Mouse (Mus musculus) granulocyte monocyte progenitor cell, adult 5-6 weeks (primary cell): ENCODE measurements around the gene Cxcl2. TPM values are rescaled to one million over a fixed set of nuclear protein-coding genes. Genes with fewer than 3 reads are reported as not detected.

ENCODE experiments used
- ATAC-seq: replicated peaks from 2 replicates; pipeline ENCODE4 v1.8.0; 2016; ENCODE audit warnings: mild to moderate bottlenecking, moderate TSS enrichment, inconsistent platforms; ENCODE audit not compliant: poor library complexity, severe bottlenecking
- total RNA-seq, 2 experiments: library from RNA; stranded (forward) in 1 of 2; stranded (reverse) in 1 of 2; fragments of 200-712, 200-1000 nt in 1 of 2; fragments of >200 nt in 1 of 2; fragmentation: Nextera tagmentation in 1 of 2; gene quantifications; 2 replicates each; pipeline ENCODE4 v1.2.3; 2014 to 2017

Gene Cxcl2
- total RNA-seq, 2 experiments from 2014 or later, result 26.6 TPM; not detected in 1

- peak; percentile 46 for ATAC-seq
These were observed 12.9 kb upstream of the Cxcl2 start, which contains the start of gene Cxcl1 for GRCm38 (mm10) chr5:90890519-90891463. Cxcl1 (plus strand) TSS chr5:90891241.

DNA sequence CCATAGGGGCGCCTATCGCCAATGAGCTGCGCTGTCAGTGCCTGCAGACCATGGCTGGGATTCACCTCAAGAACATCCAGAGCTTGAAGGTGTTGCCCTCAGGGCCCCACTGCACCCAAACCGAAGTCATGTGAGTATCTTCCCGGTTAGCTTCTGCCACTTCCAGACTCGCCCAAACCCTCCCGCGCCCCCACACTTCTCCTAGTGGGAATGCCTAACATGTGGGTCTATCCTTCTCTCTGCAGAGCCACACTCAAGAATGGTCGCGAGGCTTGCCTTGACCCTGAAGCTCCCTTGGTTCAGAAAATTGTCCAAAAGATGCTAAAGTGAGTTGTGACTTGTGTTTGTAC is 12.2 kb upstream of the Cxcl2 start:
- no peak for ATAC-seq

- no peak for ATAC-seq
These were observed 9.4 kb upstream of the Cxcl2 start for GRCm38 (mm10) chr5:90894231-90894630.

DNA sequence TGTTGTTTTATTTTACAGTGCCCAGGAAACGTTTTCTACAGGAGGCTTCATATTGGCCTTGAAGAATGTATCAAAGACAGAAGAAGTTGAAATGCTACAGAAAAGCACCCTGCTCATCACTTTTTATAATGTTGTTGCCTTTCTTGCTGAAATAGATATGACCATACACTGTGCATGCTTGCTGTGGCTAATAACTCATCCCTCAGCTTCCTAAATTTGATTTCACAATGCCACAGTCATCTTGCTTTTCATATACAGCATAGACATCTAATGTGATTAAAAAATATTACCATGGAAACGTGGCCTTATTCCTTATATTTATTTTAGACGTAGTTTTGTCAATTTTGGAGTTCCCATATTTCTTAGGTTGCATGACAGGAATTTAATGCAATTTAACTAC is 6.2 kb upstream of the Cxcl2 start:
- peak; percentile 65 for ATAC-seq

GRCm38 (mm10) chr5:90899308-90899707 is 4.4 kb upstream of the Cxcl2 start:
- ATAC-seq, result no peak

DNA sequence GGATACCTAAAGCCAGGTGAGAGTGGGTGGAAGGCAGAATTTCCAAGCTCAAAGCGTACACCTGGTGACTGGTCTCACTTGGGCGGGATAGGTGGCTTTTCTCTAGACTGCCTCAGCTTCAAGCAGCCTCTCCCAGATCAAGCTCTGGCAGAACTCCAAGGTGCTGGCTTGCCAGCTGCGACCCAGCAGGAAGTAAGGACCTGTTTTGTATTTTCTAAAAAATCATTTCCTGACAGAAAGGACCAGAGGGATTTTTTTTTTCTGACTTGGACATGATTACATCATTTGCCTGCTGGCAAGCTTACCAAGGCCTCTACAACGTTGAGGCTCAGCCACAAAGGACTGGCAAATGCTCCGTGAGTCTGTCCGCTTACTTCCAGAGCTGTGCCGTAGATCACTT is 3.5 kb upstream of the Cxcl2 start:
- peak; percentile 7 for ATAC-seq

DNA sequence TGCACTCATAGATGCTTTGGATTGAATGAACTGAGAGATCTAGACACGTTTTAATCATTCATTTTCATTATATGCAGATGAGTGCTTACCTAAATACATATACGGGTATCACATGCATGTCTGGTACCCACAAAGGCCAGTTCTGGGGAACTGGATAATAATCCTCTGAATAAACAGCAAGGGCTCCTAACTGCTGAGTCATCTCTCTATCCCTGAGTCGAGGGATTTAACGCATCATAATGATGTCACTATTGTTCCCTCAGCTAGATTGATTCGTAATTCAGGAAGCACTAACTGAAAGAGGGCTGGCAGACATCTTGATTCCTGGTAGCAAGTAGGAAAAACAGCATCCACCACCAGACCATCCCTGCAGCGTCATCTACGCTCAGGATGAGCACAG is 3.0 kb upstream of the Cxcl2 start:
- no peak for ATAC-seq

DNA sequence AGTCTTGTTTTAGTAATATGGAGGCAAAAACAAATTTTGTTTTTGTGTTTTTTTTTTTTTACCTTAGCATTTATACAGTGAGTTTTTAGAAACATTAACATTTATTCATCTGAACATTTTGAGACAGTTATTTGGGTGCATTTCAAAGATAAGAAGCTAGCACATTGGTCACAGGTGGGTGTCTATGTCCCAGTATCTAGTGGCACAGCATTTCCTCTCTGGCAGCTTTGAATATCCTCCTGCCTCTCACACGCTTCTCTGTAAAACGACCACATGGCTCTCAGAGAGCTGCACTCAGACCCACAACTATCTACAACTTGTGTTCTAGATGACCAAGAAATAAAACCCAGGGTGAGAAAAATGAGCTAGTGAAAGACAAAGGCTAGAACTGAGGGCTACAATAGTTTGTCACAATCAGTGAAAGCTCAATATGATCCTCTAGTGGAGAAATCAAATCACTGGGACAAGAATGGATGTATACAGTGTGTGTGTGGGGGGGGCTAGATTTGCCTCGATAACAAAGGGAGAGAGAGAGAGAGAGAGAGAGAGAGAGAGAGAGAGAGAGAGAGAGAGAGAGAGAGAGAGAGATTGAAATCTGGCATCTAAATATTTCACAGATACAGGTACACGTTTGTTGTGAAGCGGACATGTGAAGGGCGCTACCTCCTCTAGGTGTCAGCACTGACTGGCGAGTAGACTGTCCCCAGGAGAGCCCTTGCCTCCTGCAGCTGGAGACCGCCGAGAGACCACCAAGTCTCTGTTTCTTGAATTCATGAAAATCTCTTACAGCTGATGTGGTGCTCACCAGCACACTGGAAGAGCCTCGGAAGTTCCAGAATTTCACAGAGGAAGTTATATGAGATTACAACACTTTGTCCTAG is 1.1 kb upstream of the Cxcl2 start:
- peak; percentile 29 for ATAC-seq

GRCm38 (mm10) chr5:90908983-90909382 is 5.3 kb downstream of the Cxcl2 start:
- peak; percentile 97 for ATAC-seq

- no peak for ATAC-seq
These were observed 15.8 kb downstream of the Cxcl2 start for GRCm38 (mm10) chr5:90919495-90919894.

DNA sequence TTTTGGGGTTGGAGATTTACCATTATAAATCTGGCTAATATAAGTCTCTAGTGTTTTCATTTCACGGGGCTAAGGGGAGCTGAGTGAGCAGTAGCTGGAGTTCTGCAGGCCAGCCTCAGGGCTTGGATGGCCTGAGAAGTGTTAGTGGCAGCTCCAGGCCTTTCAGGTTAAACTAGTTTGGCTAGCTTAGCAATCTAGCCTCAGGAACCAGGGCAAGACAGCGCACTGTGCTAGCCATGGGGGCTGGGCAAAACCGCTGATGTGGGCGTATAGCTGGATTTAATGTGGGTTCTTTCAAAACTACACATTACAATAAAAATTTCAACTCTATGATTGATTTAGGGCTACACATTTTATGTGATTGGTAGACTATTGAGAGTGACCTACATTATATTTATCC is 19.3 kb downstream of the Cxcl2 start:
- no peak for ATAC-seq

DNA sequence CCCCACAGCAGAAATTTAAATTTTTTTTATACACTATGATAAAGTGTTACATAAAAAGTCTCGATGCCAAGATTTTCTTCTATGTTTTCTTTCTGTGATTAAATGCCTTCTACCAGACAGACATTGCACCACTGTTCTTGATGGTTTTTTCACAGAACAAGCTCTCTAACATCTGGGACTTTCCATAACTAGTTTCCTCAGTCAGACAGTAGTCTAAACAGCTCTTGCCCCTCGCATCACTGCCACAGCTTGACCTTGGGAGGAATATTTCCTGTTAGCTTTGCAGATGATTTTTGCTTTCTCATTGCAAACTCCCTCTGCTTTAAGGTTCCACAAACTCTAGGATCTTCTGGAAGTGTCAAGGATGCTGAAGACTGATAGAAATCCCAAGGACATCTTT is 26.9 kb downstream of the Cxcl2 start:
- ATAC-seq, result peak; percentile 23; the same call in 1 of the 2 replicates

DNA sequence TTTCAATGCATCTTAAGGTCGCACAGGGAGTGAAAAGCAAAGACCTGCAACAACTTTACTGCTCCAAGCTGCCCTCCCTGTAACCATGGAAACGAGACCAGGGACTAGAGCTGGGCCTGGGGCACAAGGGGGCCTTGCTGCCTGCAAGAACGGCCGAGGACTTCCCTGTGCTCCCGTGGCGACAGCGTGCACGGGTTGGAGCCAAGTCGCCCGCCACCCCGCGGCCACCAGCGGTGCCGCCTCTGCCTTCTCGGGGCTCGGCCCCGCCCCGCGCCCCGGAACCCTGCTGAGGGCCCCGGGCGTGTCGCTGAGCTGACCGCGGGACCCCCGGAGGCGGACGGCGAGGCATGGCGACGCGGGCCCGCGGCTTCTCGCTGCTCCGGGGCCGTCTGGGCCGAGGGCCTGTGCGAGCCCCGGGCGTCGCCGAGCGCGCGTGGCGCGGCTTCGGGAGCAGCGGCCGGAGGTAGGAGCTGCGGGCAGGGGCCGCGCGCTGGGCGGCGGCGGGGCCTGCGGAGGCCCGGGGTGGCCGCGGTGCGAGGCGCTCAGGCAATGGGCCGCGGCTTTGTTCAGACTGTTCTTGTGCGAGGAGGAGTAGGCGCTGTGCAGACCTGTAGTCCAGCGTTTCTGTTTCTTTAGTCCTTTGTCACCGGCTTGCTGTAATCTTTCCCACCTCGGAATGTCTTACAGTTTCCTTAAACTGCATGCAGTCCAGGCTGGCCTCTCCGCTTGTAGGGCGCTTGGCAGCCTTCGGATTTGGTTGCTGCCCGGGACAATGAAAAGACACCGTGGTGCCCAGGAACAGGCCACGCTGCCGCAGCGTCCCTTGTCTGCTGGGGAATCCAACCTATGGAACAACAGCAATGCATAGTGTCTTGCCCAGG is 27.5 kb downstream of the Cxcl2 start, which contains the start of gene Mthfd2l:
Mthfd2l (plus strand) TSS at position 147 of the 881 bp plus-strand sequence.
- ATAC-seq, result peak; percentile 98

DNA sequence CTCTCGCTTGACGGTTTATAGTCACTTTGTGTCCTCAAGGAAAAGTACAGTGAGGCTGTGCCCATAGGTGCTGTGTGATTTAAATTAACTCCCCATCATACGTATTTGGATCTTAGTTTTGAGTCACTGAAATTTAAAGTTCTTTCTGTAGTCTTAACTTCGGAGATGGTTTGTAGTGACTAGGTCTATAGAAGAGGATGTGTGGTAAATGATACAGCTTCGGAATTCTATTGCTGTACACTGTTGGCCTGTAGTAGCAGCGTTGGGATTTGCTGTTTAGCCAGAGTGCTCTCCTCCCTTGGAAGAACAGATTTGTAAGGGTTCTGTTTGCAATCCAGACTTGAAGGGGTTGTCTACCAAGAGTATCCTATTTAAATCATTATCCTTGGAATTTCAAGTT is 28.2 kb downstream of the Cxcl2 start:
- ATAC-seq, result no peak

- no peak for ATAC-seq
These were observed 33.0 kb downstream of the Cxcl2 start for GRCm38 (mm10) chr5:90936706-90937105.

DNA sequence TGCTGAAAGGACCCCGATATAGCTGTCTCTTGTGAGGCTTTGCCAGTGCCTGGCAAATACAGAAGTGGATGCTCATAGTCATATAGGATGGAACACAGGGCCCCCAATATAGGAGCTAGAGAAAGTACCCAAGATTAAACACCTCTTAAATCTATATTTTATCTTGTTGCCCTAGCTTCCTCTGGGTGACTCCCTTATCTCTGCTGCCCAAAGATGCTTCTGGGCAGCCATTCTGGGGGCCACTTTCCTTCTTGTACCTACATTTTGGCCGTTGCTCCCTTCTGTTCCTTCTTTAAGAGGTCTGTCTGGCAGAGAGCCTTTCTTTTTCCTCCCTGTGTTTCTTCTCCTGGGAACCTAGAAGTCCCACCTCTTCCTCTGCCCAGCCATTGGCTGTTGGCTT is 41.8 kb downstream of the Cxcl2 start:
- ATAC-seq, result no peak

DNA sequence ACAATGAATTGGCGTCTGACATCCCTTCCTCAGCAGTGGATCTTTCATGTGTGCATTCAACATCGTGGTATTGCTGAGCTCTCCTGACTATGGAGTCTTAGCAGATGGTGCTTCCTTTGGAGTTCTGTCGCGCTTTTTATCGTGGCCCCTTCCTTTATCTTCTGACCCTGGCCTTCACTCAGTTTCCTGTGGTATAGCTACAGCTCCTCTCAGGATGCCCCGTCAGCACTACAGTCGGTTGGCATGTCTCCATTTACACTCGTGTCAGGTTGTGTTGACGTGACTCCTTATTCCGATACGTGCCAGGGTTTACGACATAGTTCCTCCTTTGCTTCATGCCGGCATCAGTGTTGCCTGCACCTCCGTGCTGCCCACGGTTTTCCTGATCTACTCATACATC is 45.8 kb downstream of the Cxcl2 start:
- peak; percentile 44; the same call in 1 of the 2 replicates for ATAC-seq

DNA sequence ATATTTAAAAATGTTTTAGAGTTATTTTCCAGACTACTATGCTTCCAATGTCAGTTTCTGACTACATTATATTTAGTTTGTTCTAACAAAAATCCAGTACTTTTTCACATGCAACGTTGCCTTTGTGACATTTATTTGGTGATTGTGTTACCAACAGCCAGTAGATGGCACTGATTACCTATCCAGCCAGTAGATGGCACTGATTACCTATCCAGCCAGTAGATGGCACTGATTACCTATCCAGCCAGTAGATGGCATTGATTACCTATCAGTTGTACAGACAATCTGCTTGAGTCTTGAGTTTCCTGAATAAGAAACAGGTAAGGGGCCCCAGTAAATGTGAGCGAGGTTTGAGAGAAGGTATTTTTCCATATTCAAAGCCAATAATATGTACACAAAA is 47.8 kb downstream of the Cxcl2 start:
- ATAC-seq, result peak; percentile 97

GRCm38 (mm10) chr5:90952731-90953481 is 49.2 kb downstream of the Cxcl2 start:
- peak; percentile 52; the same call in 1 of the 2 replicates for ATAC-seq
